Mouse (Mus musculus) stomach, postnatal 0 days (tissue): ENCODE results near the gene Rslcan18. TPM values are rescaled to one million over a fixed set of nuclear protein-coding genes. Genes with fewer than 3 reads are reported as not detected.

Experiments
- ATAC-seq: fragments of 200-750 bp; cut with Nextera tagmentation; 2 replicates; pipeline ENCODE4 v1.8.0; 2017; ENCODE audit not compliant: low FRiP score, low TSS enrichment
- DNase-seq: peaks from one replicate; pipeline ENCODE4 v3.0.0-alpha.2; 2016; ENCODE audit warnings: low spot score
- H3K27ac ChIP-seq: fragments of 300-500 bp; sonication (generic); replicated peaks from 2 replicates; pipeline ENCODE4 v1.5.1; 2014; ENCODE audit warnings: mild to moderate bottlenecking, control low read depth
- H3K27me3 ChIP-seq: fragments of 300-500 bp; sonication (generic); 2 replicates; pipeline ENCODE4 v1.6.1; 2014; ENCODE audit warnings: low read length; ENCODE audit not compliant: control insufficient read depth, insufficient read depth
- H3K36me3 ChIP-seq: fragments of 300-500 bp; sonication (generic); 2 replicates; pipeline ENCODE4 v1.6.1; 2014; ENCODE audit warnings: low read length, mixed read lengths; ENCODE audit not compliant: control insufficient read depth, insufficient read depth
- H3K4me1 ChIP-seq: fragments of 300-500 bp; sonication (generic); replicated peaks from 2 replicates; pipeline ENCODE4 v1.6.1; 2014; ENCODE audit warnings: antibody characterized with exemption; ENCODE audit not compliant: control insufficient read depth, insufficient read depth
- H3K4me2 ChIP-seq: fragments of 300-500 bp; sonication (generic); replicated peaks from 2 replicates; pipeline ENCODE4 v1.6.1; 2014; ENCODE audit warnings: low read depth, mild to moderate bottlenecking, control low read depth, moderate library complexity
- H3K4me3 ChIP-seq: fragments of 300-500 bp; sonication (generic); 2 replicates; pipeline ENCODE4 v1.5.1; 2014; ENCODE audit warnings: low read depth, low read length, control low read depth
- H3K9ac ChIP-seq: fragments of 300-500 bp; sonication (generic); 2 replicates; pipeline ENCODE4 v1.6.1; 2014; ENCODE audit warnings: mild to moderate bottlenecking, low read length, control low read depth, mixed read lengths
- H3K9me3 ChIP-seq: fragments of 300-500 bp; sonication (generic); 2 replicates; pipeline ENCODE4 v1.6.1; 2016; ENCODE audit warnings: low read length; ENCODE audit not compliant: control insufficient read depth
- CTCF ChIP-seq: IDR thresholded peaks from 2 replicates; pipeline ENCODE4 v1.5.1; 2016; ENCODE audit warnings: antibody characterized with exemption, low read depth, mild to moderate bottlenecking, moderate library complexity
- EP300 ChIP-seq: optimal IDR thresholded peaks from 2 replicates; pipeline ENCODE3; 2016; ENCODE audit warnings: antibody characterized with exemption
- WGBS: fragments of 180-500 bp; shearing (Covaris S2); extraction: QIAGEN DNeasy Blood & Tissue Kit; methylation state at CpG from one replicate; pipeline ENCODE4 v1.1.7; 2014; 5-methylcytosine and 5-hydroxymethylcytosine counted together
- polyA plus RNA-seq: library from polyadenylated mRNA; unstranded; fragments of >200 nt; fragmentation: Nextera tagmentation; extraction: Ambion mirVana; gene quantifications from 2 replicates; pipeline ENCODE4 v1.2.1, GENCODE M21; 2015

Gene Rslcan18
- polyA plus RNA-seq, 1 experiment from 2014 or later, result 0.10 TPM

DNA sequence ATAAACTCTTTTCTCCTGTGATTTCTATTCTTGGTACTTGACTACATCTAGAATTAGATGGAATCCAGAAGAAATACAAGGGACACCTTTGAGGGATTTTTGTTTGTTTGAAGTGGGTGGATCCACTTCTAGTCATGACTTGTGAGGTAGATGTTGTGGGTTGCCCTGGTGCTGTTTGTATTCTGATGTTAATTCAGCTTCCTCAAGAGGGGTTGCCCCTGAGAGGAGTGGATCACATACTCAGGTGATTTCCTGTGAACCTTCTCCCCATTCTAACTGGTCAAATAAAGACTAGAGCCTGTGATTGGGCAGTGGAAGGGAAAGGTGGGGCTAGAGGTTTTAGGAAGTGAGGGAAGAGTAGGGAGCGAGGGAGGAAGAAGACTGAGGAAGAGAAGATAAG, 34.1 kb downstream of the Rslcan18 start:
- ATAC-seq, result no peak
- DNase-seq, result no peak
- Histone ChIP-seq H3K9ac (no peak overlapping the region), H3K9me3 (no peaks in the 10 kb centered on the region), H3K4me3 (no peak overlapping the region), H3K27ac (peak overlapping the region; percentile 90), H3K4me2 (peak overlapping the region; percentile 65), H3K4me1 (no peaks in the 10 kb centered on the region), H3K27me3 (no peaks in the 10 kb centered on the region), H3K36me3 (no peaks in the 10 kb centered on the region)
- WGBS, result 70% methylated on average over 1 of the region's 1 CpGs
- no peak for TF ChIP-seq CTCF

DNA sequence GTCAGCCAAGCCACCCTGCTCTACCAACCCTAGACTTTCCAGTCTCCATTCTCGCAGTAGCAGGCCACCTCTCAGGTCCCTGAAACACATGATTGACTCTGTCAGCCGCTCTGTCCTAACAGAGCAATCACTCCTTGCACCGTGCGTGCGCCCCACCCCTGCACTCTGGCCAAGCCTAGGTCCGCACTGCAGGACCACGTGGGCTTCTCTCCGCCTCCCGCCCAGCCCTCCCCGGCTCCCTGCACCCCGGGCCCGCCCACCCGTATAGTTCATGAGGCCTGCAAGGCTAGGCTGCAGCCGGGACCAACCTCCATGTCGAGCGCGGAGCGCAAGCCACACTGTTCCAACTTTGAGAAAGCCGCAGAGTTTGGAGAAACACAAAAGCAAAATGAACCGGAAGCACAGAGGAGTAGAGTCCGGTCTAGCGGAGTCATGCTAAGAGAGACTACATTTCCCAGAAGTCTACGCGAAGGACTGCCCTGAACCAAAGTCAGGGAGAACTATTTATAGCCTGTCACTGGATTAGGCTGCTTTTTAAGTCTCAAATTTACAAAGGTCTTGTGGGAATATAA, 34.8 kb downstream of the Rslcan18 start:
- ATAC-seq (peak; percentile 100), DNase-seq (peak; percentile 91)
- WGBS, result under 1% methylated on average over 22 of the region's 24 CpGs
- no peaks in the 10 kb centered on the region for H3K36me3 ChIP-seq
- no peak for TF ChIP-seq EP300
- TF ChIP-seq CTCF, result peak; percentile 6; the same call in 1 of the 2 replicates
- peak overlapping the region; percentile 65 for H3K4me2 ChIP-seq
- H3K27ac ChIP-seq, result peak overlapping the region; percentile 90
- H3K9ac ChIP-seq, result peak overlapping the region; percentile 64
- H3K9me3 ChIP-seq, result no peaks in the 10 kb centered on the region
- no peaks in the 10 kb centered on the region for H3K27me3 ChIP-seq
- no peaks in the 10 kb centered on the region for H3K4me1 ChIP-seq
- H3K4me3 ChIP-seq, result peak overlapping the region; percentile 58

DNA sequence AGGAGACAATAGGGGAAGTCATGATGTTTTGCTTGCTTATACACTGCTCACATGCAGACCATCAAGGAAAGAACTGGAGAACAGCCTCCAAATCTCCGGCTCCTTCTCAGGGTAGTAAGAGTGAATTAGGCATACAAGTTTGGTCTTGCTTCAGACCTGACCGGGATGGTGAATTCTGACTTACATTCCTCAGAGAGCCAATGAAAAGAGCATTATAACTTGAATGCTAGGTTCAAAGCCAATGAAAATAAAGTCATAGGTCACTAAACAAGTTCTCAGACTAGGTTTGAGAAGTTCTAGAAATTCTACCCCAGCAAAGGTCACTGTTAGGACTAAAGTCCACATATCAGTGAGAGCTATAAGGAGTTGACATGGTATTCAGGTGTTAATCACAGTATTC, 38.8 kb downstream of the Rslcan18 start:
- no peak for ATAC-seq
- no peak overlapping the region for H3K4me3 ChIP-seq

DNA sequence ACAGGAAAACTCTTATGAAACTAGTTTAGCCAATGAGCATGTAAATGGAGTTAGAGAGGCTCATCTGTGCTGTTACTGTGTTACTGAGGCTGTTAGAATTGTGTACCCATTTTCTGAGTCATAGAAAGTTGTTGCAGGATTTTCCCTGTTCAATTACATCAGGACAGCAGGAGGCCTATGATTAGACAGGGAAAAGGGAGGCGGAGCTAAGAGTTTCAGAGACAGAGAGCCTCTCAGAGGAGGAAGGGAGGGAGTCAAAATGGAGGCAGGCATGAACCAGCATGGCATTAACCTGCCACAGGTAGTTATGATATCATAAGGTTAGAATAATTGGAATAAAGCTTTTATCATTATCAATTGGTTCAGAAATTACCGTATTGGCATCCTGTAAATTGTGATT, 43.3 kb downstream of the Rslcan18 start:
- Histone ChIP-seq H3K27me3 (no peaks in the 10 kb centered on the region), H3K36me3 (peaks cover 9% of the 10 kb centered on the region; the same call in 1 of the 2 replicates), H3K9me3 (no peaks in the 10 kb centered on the region), H3K4me2 (no peak overlapping the region), H3K9ac (no peak overlapping the region), H3K4me1 (no peaks in the 10 kb centered on the region), H3K4me3 (no peak overlapping the region), H3K27ac (no peak overlapping the region)
- WGBS, result 98% methylated on average over 2 of the region's 2 CpGs
- no peak for DNase-seq
- TF ChIP-seq CTCF (no peak), EP300 (no peak)
- no peak for ATAC-seq

More for the DNA sequence above, 38.8 kb downstream of the Rslcan18 start:
- H3K36me3 ChIP-seq, result 0 out of 2 replicates have a peak, but pooled peaks cover 7% of the 10 kb centered on the region
- H3K27ac ChIP-seq, result no peak overlapping the region
- DNase-seq, result no peak
- no peaks in the 10 kb centered on the region for H3K27me3 ChIP-seq
- H3K4me2 ChIP-seq, result no peak overlapping the region
- TF ChIP-seq EP300 (no peak), CTCF (no peak)
- WGBS, result 92% methylated on average over 2 of the region's 2 CpGs
- H3K4me1 ChIP-seq, result no peaks in the 10 kb centered on the region
- H3K9me3 ChIP-seq, result no peaks in the 10 kb centered on the region
- no peak overlapping the region for H3K9ac ChIP-seq

DNA sequence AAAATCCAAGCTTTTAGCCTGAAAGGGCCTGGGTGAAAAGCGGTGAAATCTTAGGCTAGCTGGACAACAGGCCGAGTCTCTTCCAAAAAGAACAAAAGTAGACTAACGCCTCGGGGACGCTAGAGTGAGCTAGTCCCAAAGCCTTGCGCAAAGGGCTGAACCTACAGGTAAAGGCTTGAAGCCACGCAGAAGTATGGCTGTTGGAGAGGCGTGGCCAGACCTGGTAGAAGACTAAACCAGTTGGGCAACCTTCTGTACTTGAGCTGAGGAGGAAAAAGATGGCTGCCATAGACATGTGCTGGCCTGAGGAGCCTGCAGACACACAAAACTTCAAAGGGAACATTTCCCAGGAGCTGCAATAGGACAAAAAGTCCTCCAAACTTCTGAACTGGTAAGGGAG, 50.7 kb downstream of the Rslcan18 start:
- H3K9ac ChIP-seq, result no peak overlapping the region
- no peak overlapping the region for H3K27ac ChIP-seq
- 70% methylated on average over 8 of the region's 8 CpGs for WGBS
- H3K4me3 ChIP-seq, result no peak overlapping the region
- peaks cover 3% of the 10 kb centered on the region; the same call in 1 of the 2 replicates for H3K9me3 ChIP-seq
- peaks cover 2% of the 10 kb centered on the region; the same call in 1 of the 2 replicates for H3K36me3 ChIP-seq
- DNase-seq (no peak), ATAC-seq (no peak)
- H3K4me1 ChIP-seq, result no peaks in the 10 kb centered on the region
- no peaks in the 10 kb centered on the region for H3K27me3 ChIP-seq
- no peak overlapping the region for H3K4me2 ChIP-seq
- TF ChIP-seq CTCF (peak; percentile 14; the same call in 1 of the 2 replicates), EP300 (no peak)

DNA sequence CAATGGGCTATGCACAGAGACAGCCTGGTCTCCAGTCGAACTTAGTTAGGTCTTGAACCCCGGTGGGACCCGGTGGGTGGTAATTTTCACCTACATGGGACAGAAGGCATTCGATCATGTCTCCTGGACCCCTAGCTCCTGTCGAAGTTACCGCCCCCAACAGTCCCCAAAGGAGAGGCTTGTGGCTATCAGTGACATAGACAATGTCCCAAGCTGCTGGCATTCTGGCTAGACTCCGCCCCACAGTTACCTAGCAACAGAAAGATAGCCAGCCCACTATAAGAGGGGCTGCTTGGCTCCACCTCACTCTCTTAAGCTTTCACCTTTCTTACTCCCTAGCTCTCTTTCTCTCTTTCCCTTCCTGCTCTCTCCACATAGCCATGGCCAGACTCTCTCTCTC, 53.6 kb downstream of the Rslcan18 start:
- H3K27ac ChIP-seq, result no peak overlapping the region
- H3K4me1 ChIP-seq, result no peaks in the 10 kb centered on the region
- DNase-seq (no peak), ATAC-seq (no peak)
- TF ChIP-seq CTCF (no peak), EP300 (no peak)
- H3K4me2 ChIP-seq, result no peak overlapping the region
- H3K27me3 ChIP-seq, result no peaks in the 10 kb centered on the region
- H3K36me3 ChIP-seq, result no peaks in the 10 kb centered on the region
- no peak overlapping the region for H3K9ac ChIP-seq
- H3K4me3 ChIP-seq, result no peak overlapping the region
- peaks cover 3% of the 10 kb centered on the region; the same call in 1 of the 2 replicates for H3K9me3 ChIP-seq
- WGBS, result 55% methylated on average over 7 of the region's 7 CpGs
